ENCODE assay signal across 17 mouse cellular contexts in the genomic region with DNA sequence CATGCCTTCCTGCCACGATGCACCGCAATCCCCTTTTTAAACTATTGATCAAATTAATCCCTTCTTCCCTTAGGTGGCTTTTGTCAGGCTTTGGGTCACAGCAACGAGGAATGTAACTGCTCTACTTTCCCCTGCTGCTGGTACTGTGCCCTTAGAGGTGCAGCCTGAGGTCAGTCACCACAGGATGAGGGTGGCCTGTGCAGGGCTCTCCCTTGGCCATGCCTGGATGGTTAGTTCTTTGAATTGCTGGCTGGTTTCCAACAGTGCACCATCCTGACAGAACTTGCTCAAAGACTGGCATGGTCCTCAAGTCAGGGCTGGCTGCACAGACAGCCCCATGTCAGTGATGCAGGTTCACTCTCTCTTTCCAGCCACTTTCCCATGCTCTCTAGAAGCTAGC. TPM values are rescaled to one million over a fixed set of nuclear protein-coding genes. Genes with fewer than 3 reads are reported as not detected.
"Had no signal": no experiment of that assay in that cellular context is flagged by ENCODE, and none has a peak within 500 bp of the region (broad histone marks: within the 10 kb centered on the region; RNA-seq: fewer than 3 reads in every experiment).

No protein-coding gene starts in this region.

- H3K9ac ChIP-seq: liver, embryonic 13.5 days; midbrain, embryonic 12.5 days; midbrain, embryonic 15.5 days; neural tube, embryonic 12.5 days; neural tube, embryonic 15.5 days had no signal

- H3K36me3 ChIP-seq: liver, embryonic 13.5 days; midbrain, embryonic 12.5 days; midbrain, embryonic 15.5 days; neural tube, embryonic 12.5 days; neural tube, embryonic 15.5 days had no signal

- H3K27me3 ChIP-seq: liver, embryonic 13.5 days; midbrain, embryonic 12.5 days; midbrain, embryonic 15.5 days; neural tube, embryonic 12.5 days; neural tube, embryonic 15.5 days had no signal

- ATAC-seq: inflammation-experienced regulatory T-cells, adult 6 months; intestine, embryonic 16.5 days; midbrain, embryonic 15.5 days had no signal

- H3K27ac ChIP-seq: liver, embryonic 13.5 days; macrophage; midbrain, embryonic 12.5 days; midbrain, embryonic 15.5 days; neural tube, embryonic 12.5 days; neural tube, embryonic 15.5 days; stomach, postnatal 0 days had no signal

- DNase-seq: layer of hippocampus, adult 9-11 months; liver, embryonic 13.5 days; lung, adult 2 months; right cerebral cortex, adult 18-20 months; right cerebral cortex, postnatal 14 days; right cerebral cortex, postnatal 4 days; thymus, postnatal 25 days had no signal

- H3K4me1 ChIP-seq: liver, embryonic 13.5 days; midbrain, embryonic 12.5 days; midbrain, embryonic 15.5 days; neural tube, embryonic 12.5 days; neural tube, embryonic 15.5 days had no signal

- H3K4me2 ChIP-seq: liver, embryonic 13.5 days; midbrain, embryonic 12.5 days; midbrain, embryonic 15.5 days; neural tube, embryonic 12.5 days; neural tube, embryonic 15.5 days had no signal

- H3K9me3 ChIP-seq: liver, embryonic 13.5 days; midbrain, embryonic 12.5 days; midbrain, embryonic 15.5 days; neural tube, embryonic 12.5 days; neural tube, embryonic 15.5 days had no signal

- H3K4me3 ChIP-seq: liver, embryonic 13.5 days; midbrain, embryonic 12.5 days; midbrain, embryonic 15.5 days; neural tube, embryonic 12.5 days; neural tube, embryonic 15.5 days had no signal

RNA-seq across cellular contexts. Expression of a gene that starts 28.7 kb away (rescaled TPM):
- polyA plus RNA-seq: liver, adult 2 months; liver, embryonic 13.5 days; liver, embryonic 16.5 days had no signal
